Mouse (Mus musculus) right cerebral cortex, postnatal 10 days (tissue): ENCODE results near the gene Tulp4.
"Not testable (repeated sequence)": the region's sequence is repeated elsewhere in the genome, so short reads cannot be mapped to it uniquely, and the experiment has no call there.

Experiments used
- DNase-seq, 2 experiments: peaks; one replicate each; pipeline ENCODE4 v3.0.0; 2021; ENCODE audit warnings: low spot score in 2 of 2

The Tulp4 gene

DNA sequence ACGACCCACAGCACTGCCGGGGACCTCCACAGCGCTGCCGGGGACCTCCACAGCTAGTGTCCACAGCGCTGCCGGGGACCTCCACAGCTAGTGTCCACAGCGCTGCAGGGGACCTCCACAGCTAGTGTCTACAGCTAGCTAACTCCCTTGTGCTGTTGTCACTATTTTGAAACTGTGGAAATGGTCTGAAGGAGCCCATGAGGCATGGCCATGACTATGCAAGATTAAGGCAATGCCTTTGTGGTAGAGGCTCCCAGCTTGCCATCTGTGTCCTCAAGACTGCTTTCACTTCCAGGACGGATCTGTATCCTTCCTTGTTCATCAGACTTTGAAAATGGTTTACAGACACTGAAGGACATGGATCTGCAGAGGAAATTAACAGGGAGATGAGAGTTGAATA, 80.9 kb downstream of the Tulp4 start:
- DNase-seq: no peak

DNA sequence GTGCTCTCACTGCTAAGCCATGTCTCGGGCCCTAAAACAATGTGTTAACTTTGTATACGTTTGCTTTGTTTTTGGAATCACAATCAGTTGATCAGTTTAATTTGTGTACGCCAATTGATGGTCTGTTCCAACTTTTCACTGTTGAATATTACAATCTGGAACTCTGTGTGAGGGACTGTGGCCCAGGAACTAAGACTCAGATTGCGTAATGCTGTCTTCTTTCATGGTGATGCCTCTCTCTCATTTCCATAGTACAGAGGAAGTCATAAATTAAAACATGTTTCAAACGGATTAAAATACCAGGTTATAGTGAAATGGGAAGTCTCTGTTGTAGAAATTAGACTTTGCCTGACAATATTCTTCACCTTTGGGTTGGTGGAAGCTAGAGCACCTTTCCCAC, 83.0 kb downstream of the Tulp4 start:
- no peak for DNase-seq

DNA sequence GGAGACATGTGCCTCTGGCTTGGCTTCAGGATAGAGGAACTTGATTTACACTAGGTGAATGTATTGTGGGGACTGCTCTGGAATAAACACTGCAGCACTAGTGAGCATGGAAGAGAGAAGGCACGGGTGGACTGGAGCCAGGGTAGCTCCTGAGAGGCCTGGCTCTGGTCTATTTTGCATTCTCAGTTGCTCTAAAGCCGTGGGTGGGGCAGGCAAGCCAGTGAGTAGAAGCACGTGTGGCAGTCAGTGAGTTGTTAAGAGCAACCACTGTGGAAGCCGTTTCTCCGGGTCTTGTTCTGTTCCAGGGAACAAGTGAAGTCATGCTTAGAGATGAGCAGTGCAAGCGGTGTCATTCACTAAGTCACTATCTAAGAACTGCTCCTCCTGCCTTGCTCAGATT, 86.0 kb downstream of the Tulp4 start:
- no peak for DNase-seq

DNA sequence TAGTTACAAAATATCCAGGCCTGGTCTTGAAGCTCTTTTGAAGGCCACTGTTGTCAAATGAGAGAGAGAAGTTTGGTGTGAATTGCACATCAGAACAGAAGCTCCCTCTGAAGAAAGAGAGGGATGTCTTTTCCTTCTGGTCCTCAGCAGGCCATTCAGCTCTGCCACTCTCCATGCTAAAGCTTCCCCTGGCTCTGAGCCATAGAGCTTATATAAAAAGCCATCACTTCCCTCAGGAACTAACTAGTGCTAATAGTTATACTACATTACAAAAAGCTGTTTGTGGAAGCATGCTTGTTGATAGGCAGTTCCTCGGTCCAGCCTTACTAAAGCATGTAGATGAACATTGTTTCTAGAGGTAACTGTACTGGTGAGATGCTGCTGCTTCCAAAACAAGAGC, 89.2 kb downstream of the Tulp4 start:
- DNase-seq: no peak

DNA sequence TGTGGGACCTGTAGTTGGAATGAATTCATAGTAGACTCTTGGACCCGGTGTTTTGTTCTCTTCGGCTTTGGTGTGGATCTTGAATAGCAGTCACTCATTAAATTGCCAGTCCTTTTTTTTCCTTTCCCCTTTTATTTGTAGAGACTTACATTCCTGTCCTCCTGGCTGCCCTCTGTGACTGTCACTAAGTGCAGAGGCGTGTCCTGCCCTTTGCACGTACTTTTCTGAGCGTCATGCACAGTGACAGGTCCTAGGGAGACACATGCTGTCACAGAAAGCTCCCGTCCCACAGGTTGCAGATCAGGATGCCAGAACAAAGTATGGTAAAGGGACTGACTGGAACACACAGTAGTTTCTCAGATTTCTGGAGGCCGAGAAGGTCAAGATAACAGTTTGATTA, 91.3 kb downstream of the Tulp4 start:
- no peak for DNase-seq

DNA sequence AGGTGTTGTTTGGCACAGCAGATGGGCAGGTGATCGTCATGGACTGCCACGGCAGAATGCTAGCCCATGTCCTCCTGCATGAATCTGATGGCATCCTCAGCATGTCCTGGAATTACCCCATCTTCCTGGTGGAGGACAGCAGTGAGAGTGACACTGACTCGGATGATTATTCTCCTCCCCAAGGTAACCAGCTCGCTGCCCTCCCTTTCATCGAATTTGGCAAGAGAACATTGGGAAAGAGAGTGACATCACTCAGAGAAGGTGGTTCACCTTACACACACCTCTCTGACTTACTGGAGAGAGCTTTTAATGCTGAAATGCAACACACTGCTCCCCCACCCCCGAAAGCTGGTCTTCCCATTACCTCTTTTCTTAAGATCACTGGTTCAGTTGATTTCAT, 92.4 kb downstream of the Tulp4 start:
- no peak for DNase-seq

DNA sequence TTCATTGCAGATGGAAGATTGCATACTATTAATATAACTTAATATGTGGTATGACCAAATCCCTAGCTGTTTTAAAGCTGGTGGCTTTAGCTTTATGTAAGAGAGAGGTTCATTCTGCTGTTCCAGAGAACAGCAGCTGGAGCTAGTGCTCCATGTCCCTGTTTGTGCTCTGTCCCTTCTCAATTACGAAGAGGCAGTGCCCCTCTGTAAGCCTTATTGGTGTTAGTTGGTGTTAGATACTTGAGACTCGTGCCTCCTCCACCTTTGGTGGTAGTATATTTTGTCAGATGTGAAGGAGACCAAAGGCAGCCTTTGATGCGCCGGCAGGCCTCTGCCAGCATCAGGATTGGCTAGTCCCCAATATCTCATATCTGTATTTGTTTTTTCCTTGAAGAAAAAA, 92.9 kb downstream of the Tulp4 start:
- no peak for DNase-seq

DNA sequence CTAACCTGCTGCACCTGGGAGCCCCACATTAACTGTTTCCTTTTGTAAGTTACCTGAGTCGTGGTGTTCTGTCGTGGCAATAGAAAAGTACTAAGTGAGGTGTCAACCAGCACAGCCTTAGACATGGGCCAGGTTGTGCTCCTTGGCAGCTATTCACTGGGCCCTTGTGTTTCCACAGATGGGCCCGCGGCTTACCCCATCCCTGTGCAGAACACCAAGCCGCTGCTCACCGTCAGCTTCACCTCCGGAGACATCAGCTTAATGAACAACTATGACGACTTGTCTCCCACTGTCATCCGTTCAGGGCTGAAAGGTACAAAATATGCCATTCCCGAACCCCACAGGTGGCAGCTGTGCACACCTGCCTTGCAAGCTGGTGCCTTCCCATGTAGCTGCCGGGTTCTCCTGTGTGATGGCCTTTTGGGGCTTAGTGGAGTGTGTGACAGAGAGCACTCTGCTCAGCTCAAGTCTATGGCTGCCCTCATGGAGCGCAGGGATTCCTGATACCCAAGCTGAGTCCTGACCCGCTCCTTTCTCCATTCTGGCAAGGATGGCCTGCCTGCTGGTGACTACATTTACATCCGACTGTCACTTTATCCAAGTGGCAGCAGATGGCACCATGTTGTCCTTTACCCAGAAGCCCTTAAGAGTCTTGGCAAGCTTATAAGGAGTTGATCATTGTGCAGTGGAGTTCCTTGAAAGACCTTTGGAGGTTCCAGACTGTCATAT, 95.4 kb downstream of the Tulp4 start:
- DNase-seq: peak in 1 of 2 experiments; percentile 19

DNA sequence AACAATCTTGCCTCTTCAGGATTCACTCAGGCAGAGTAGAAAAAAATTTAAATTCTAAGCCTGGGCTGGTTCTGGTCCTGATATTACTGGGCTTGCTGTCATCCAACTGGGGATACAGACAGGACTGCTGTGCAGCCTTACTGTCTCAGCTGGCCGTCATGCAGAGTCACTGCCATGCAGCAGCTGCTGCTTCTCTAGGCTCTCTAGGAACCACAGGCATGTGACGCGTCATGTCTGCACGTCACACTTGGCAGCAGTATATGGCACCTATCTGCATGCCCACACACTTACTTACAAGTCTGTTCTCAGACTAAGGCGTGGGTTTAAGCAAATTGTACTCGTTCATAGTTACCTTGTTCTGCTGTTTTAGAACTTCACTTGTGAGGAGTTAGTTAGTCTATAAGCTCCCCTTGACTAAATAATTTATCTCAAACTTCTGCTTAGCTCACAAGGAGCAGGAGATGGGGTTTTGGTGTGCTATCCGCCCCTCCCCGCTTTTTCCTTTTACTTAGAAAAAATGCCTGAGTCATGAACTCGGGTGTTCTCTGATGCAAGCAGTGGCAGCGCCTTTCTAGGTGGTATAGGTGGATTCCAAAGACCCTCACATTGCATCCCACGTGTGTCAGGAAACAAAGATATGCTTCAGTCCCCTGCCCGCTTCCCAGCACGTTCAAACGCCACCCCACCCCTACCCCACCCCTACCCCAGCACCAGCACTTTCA, 96.3 kb downstream of the Tulp4 start:
- peak; percentile 70 to 81 for DNase-seq

DNA sequence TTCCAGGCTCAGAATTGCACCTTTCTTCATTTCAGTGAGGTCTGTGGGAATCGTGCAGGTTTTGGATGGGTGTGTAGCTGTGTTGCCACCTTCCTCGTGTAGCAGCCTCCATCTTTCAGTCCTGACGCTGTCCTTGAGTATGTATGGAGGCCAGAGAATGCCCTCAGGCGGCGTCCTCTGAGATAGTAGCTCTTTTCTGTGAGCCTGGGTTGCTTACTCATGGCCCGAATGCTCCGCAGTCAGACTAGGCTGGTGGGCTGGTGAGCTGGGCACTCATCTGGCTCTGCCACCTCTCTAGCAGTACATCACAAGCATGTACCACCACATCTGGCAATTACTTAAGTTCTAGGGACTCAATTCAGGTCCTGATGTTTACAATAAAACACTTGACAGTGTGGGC, 96.9 kb downstream of the Tulp4 start:
- peak in 1 of 2 experiments; percentile 15 for DNase-seq

DNA sequence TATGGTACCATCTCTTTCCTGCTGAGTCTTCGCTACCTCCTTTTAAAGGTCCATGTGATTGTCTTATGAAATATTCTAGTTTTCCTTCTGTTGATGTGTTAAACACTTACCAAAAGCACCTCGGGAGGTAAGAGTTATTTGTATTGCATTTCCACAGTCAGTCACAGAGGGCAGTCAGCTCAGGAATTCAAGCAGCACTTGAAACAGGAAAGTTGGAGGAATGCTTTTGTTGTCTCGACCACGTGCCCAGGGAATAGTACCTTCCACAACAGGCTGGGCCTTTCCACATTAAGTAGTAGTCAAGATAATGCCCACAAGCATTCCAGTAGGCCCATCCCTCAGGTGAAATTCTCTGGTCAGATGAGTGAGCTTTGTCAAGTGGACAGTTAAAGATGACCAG, 97.6 kb downstream of the Tulp4 start:
- DNase-seq: no peak

DNA sequence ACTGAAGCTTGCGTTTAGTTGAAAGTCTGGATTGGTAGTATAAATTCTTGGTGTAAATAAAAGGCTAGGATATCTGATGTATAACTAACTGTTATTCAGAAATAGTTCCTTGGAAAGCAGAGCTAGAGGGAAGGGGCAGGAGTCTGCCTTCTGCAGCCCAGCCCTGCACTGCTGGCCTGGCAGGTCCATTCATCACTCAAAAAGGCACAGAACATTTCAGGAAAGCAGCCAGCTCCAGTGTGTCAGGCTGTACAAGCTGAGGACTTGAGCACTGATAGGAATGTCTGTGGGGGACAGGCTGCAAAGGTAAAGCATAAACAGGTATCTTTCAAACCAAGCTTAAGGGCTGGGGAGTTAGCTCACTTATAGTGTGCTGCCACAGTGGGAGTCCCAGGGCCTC, 105.5 kb downstream of the Tulp4 start:
- DNase-seq: peak in 1 of 2 experiments; percentile 17

DNA sequence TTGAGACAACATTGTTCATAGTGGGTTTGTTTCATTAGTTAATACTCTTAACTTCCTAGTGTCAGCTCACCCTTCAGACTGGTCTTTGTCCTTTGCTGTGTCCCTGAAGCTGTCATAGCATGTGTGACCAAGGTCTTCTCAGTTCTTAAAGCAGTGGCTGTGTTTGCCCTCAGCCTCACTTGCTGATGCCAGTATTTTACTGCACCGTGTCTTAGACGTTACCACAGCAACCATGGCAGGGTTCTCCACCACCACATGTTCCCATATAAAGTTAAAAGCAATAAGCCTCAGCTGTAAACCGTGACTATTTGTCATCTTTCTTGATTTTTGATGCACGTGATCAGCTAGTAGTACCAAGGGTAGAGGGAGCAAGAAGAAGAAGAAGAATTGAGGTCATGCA, 109.4 kb downstream of the Tulp4 start:
- peak in 1 of 2 experiments; percentile 46 for DNase-seq

DNA sequence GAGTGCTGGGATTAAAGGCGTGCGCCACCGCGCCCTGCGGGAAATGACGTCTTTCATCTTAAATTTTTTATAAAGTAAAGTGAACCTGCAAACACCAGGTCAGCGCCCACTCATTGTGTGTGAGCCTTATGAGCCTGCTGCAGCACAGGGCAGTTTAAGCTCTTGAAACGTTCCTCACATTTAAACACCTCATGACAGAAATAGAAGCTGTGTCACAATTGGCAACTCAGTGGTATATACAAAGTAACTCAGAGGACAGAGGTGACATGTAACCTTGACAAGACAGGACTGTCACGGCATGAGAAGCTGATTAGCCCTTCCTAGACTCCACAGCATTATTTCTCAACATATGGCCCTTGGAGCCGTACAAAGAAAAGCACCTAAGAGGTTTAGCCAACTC, 110.3 kb downstream of the Tulp4 start:
- peak in 1 of 2 experiments; percentile 16 for DNase-seq

DNA sequence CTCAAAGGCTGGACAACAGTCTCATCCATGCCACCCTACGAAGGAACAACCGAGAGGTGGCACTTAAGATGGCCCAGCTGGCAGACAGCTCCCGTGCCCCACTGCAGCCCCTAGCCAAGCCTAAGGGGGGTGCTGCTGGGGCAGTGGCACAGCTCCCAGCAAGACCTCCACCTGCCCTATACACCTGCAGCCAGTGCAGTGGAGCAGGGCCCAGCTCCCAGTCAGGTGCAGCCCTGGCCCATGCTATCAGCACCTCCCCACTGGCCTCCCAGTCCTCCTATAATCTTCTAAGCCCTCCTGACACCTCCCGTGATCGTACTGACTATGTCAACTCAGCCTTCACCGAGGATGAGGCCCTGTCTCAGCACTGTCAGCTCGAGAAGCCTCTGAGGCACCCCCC, 126.4 kb downstream of the Tulp4 start:
- not testable (repeated sequence) for DNase-seq

DNA sequence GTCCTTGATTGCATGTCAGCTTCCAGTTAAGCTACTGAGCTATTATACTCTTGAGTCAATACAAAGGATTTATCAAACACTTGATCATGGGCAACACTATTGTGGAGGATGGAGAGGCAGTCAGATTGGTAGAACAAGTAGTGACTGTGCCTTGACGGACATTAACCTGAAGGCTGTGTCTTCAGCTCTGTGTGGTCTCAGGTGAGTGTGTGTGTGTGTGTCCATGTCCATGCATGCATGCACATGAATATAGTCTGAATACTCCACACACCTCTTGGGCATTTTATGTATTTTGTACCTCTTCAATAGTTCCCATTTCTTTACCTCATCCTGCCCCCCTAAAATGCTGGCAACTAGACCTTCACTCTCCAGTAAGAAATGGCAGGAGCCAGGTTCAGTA, 145.1 kb downstream of the Tulp4 start:
- not testable (repeated sequence) for DNase-seq

DNA sequence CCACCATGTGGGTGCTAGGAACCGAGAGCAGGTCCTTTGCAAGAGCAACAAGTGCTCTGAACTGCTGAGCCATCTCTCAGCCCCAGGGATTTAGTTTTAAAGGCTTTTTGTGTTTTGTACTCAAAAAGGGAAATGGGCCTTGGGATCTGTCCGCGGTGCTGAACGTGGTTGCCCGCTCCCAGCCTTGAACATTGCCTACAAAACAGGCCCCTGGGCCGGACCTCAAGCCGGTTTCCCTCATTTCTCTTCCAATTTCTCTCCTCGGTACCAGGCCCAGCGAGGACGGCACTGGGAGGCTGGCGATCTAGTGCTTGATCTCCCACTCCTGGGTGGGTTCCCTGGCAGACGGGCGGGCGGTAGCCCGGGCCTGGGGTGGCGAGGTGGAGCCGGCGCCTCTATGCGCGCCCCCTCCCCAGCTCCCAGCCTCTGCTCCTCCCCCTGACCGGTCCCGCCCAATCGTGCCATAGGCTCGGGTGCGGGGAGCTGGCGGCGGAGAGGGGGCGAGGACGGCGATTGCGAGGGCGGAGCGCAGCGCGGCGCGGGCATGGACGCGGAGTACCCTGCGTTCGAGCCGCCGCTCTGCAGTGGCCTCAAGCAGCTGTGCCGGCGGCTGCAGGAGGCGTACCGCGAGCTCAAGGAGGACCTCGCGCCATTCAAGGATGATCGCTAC, 150.3 kb downstream of the Tulp4 start, which contains the start of gene Tmem181a:
Tmem181a (plus strand) TSS at position 461 of the 670 bp plus-strand sequence.
- peak in 1 of 2 experiments; percentile 48 for DNase-seq

DNA sequence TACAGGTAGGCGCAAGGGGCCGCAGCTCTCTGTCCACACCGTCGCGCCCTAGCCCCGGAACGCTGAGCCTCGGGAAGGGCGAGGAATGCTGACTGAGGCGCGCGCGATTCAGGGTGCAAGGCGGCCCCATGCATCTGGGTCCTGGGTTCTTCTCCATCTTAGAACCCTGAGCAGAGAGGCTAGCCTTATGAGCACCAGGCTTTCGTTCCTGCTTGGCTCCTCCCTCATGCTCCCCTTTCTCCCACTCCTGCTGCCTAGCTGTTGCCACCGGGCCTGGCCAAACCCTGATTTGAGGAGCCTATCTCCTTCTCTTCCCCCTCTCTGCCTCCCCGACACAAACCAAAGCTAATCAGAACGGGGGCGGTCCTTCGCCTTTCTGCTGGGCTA, 150.8 kb downstream of the Tulp4 start:
- peak; percentile 81 to 90 for DNase-seq

DNA sequence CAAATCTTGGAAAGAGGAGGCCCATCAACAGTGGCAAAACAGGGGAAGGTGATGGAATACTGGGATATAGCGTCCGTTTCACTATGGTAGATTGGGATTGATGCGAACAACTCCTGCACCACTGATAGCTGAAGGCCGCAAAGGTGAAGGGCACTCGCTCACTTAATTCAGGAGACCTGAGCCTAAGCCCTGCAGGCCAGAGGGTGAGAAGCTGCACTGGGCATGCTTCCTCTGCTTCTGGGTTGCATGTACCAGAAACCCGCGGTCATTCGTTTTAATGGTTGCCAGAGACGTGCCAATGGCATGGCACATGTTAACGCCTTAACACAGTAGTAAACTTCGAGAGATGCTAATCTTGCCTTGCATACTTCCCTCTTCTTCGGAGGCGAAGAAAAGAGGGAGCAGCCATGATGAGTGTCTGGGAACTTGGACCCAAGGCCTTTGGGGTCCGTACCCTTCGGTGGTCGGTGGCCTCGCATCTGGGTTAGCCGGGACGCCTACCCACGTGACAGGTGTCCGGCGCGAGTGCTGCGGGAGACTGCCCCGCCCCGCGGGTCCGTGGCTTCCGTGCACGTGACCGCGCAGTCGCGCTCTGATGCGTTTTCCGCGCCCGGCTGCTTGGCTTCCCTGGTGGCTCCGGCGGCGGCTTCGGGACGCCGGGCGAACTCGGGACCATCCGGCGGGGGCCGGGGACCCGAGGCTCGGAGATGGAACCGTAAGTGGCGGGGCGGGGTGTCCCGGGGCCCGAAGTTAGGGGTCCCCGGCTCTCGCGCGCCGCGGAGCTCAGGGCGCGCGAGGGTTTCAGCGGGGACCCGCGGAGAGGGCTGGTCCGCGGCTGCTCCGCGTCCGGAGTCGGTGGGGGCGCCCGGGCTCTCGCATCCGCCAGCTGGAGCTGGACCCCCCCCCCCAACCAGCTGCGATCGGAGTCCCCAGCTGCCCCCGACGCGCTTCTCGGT, 163.9 kb downstream of the Tulp4 start:
- peak in 1 of 2 experiments; percentile 29 for DNase-seq

DNA sequence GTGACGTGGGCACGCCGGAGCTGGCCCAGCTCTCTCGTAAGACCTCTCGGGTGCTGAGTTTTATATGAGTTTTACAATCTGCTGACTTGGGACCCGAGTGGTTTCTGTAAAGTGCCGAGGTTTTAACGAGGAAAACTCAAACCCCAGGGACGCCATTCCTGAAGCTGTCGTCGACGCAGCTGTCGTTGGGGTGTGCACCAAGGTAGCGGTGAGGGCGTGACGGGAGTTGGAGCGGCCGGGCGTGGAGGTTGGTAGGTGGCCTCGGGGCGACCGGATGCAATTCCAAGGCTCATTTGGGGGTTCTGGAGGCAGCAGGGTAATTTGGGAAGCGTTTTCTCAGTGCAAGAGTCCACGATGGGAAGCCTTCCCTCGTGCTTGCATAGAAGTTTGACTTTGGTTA, 164.6 kb downstream of the Tulp4 start:
- DNase-seq: not testable (repeated sequence)

DNA sequence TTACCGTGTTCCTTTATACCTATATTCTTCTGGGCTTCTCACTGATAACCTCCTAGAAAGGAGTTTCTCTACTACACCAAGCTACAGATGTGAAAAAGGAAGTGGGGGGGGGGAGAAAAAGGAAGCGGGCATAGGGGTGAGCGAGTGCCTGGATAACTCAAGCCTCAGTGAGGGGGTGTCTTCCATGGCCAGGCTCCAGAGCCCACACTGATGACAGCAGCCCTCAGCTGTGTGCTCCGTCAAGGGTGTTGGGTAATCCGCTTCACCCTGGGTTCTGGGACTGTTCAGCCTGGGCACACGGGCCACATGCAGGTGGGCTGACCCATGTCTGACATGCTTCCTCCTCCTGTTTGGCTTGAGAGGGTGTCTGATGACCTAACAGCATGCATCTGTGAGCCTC, 165.7 kb downstream of the Tulp4 start:
- DNase-seq: not testable (repeated sequence)

DNA sequence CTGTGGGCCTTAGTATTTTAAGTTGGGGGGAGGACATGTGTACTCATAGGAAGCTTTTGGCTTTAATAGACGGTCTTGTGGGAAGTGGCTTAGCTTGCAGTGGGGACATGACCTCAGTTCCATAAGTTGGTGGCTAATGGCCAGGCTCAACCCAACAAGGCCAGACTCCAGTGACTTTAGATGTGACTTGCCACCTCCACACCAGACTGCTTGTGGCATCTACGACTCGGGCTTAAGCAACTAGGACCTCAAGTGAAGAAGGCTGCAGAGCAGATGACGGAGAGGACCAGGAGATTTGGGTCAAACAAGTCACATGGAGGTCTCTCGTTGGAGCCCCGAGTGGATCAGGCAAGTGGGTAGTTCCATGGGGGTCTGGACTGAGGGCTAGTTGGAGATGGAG, 168.5 kb downstream of the Tulp4 start:
- peak in 1 of 2 experiments; percentile 42 for DNase-seq
